Mouse (Mus musculus) adrenal gland, adult 2 months (tissue): Measurements from ENCODE around the gene Tcf12. TPM values are rescaled to one million over a fixed set of nuclear protein-coding genes. Genes with fewer than 3 reads are reported as not detected.

Experiments
- DNase-seq: peaks from one replicate; pipeline ENCODE4 v3.0.0; 2021
- microRNA-seq, 2 experiments: library from miRNA; unstranded; fragments of <30 nt; microRNA quantifications; one replicate each; pipeline ENCODE4 v1.2.0; 2021
- polyA plus RNA-seq: library from polyadenylated mRNA; depleted of rRNA; stranded (reverse); fragments of >200 nt; gene quantifications from 2 replicates; pipeline ENCODE4 v1.2.3, GENCODE M21; 2012; rRNA removed
- total RNA-seq, 2 experiments: library from RNA; stranded (reverse); gene quantifications; 2 replicates each; pipeline ENCODE4 v1.2.3; 2021

The Tcf12 gene
- total and polyA plus RNA-seq, 3 experiments = 50.2 to 97.5 (median 81.1) TPM

GRCm38 (mm10) chr9:71805646-71806421 is 305.8 kb downstream of the Tcf12 start:
- peak; percentile 56 for DNase-seq

GRCm38 (mm10) chr9:71804116-71804515 is 307.6 kb downstream of the Tcf12 start:
- no peak for DNase-seq

GRCm38 (mm10) chr9:71803281-71803680 is 308.4 kb downstream of the Tcf12 start:
- no peak for DNase-seq

GRCm38 (mm10) chr9:71799598-71799997 is 312.1 kb downstream of the Tcf12 start:
- no peak for DNase-seq

GRCm38 (mm10) chr9:71798176-71798575 is 313.5 kb downstream of the Tcf12 start:
- no peak for DNase-seq

Small RNA genes within 50 kb of the gene (microRNA-seq; reads per million reads assigned to microRNA genes)
- 0 reads per million in 2 experiments for gene Gm27450

Other genes starting within 250 kb of the Tcf12 start
- gene Zfp280d, start 163.0 kb upstream of the Tcf12 start, total RNA-seq = 10 to 100 TPM; 29.4 to 33.1 TPM
- 3.1 and 4.2 TPM in 2 replicates for gene Zfp280d, start 163.0 kb upstream of the Tcf12 start, polyA plus RNA-seq